Mouse (Mus musculus): ENCODE measurements around the gene Hsd11b2. TPM values are rescaled to one million over a fixed set of nuclear protein-coding genes. Genes with fewer than 3 reads are reported as not detected.

The Hsd11b2 gene
- polyA plus RNA-seq, 1 experiment, result 0.54 TPM

GRCm38 (mm10) chr8:105475254-105475653 lies 43.3 kb upstream of the Hsd11b2 start:
- Histone ChIP-seq H3K36me3 (ENCODE audit: control insufficient read depth, insufficient read depth, low read length, poor library complexity, severe bottlenecking) (no peaks in the 10 kb centered on the region), H3K27me3 (ENCODE audit: control insufficient read depth, insufficient read depth, low read length, poor library complexity, severe bottlenecking) (no peaks in the 10 kb centered on the region), H3K9ac (ENCODE audit: low read depth, poor library complexity, severe bottlenecking) (no peak overlapping the region), H3K4me1 (ENCODE audit: control insufficient read depth, insufficient read depth, low read length) (peaks cover 5% of the 10 kb centered on the region), H3K9me3 (replicated peaks; ENCODE audit: control insufficient read depth, insufficient read depth, low read length, poor library complexity, severe bottlenecking) (no peaks in the 10 kb centered on the region), H3K4me3 (ENCODE audit: low read depth, low read length) (no peak overlapping the region), H3K27ac (ENCODE audit: insufficient read depth, low read length) (no peak overlapping the region)
- TF ChIP-seq CTCF (IDR thresholded peaks at IDR 0.05; ENCODE audit: low read depth, low read length) (no peak), EP300 (IDR thresholded peaks at IDR 0.05; ENCODE audit: insufficient read depth, low read depth, low read length) (no peak), POLR2A (IDR thresholded peaks at IDR 0.05; ENCODE audit: insufficient read depth, low read length) (no peak)

DNA sequence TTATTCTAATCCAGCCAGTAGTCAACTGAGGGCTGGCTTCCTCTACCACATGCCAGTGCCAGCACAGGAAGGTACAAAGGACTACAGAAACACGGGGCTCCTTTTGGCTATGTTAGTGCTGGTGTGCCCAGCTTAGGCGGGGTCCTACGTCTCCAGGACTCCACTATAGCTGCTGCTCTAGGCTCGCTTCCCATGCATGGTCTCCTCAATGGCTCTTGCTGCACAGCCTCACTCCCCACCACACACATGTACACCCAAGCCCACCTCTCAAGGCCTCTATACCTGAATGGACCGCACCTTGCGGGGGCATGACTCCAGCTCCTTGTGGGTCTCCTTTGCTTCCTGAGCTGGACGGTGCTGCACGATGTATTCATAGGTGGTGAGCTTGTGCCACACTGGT lies 42.8 kb upstream of the Hsd11b2 start:
- Histone ChIP-seq H3K36me3 (ENCODE audit: control insufficient read depth, insufficient read depth, low read length, poor library complexity, severe bottlenecking) (no peaks in the 10 kb centered on the region), H3K27ac (ENCODE audit: insufficient read depth, low read length) (no peak overlapping the region), H3K27me3 (ENCODE audit: control insufficient read depth, insufficient read depth, low read length, poor library complexity, severe bottlenecking) (no peaks in the 10 kb centered on the region), H3K9ac (ENCODE audit: low read depth, poor library complexity, severe bottlenecking) (no peak overlapping the region), H3K4me3 (ENCODE audit: low read depth, low read length) (no peak overlapping the region), H3K4me1 (ENCODE audit: control insufficient read depth, insufficient read depth, low read length) (peaks cover 3% of the 10 kb centered on the region), H3K9me3 (replicated peaks; ENCODE audit: control insufficient read depth, insufficient read depth, low read length, poor library complexity, severe bottlenecking) (no peaks in the 10 kb centered on the region)
- TF ChIP-seq EP300 (IDR thresholded peaks at IDR 0.05; ENCODE audit: insufficient read depth, low read depth, low read length) (no peak), POLR2A (IDR thresholded peaks at IDR 0.05; ENCODE audit: insufficient read depth, low read length) (no peak), CTCF (IDR thresholded peaks at IDR 0.05; ENCODE audit: low read depth, low read length) (no peak)

GRCm38 (mm10) chr8:105476161-105476560 lies 42.4 kb upstream of the Hsd11b2 start:
- no peak for TF ChIP-seq POLR2A (IDR thresholded peaks at IDR 0.05; ENCODE audit: insufficient read depth, low read length)
- no peak for TF ChIP-seq CTCF (IDR thresholded peaks at IDR 0.05; ENCODE audit: low read depth, low read length)
- TF ChIP-seq EP300 (IDR thresholded peaks at IDR 0.05; ENCODE audit: insufficient read depth, low read depth, low read length), result no peak
- no peaks in the 10 kb centered on the region for H3K36me3 ChIP-seq (ENCODE audit: control insufficient read depth, insufficient read depth, low read length, poor library complexity, severe bottlenecking)
- H3K27ac ChIP-seq (ENCODE audit: insufficient read depth, low read length), result no peak overlapping the region
- H3K4me1 ChIP-seq (ENCODE audit: control insufficient read depth, insufficient read depth, low read length), result peaks cover 3% of the 10 kb centered on the region
- H3K9me3 ChIP-seq (replicated peaks; ENCODE audit: control insufficient read depth, insufficient read depth, low read length, poor library complexity, severe bottlenecking), result no peaks in the 10 kb centered on the region
- no peaks in the 10 kb centered on the region for H3K27me3 ChIP-seq (ENCODE audit: control insufficient read depth, insufficient read depth, low read length, poor library complexity, severe bottlenecking)
- H3K9ac ChIP-seq (ENCODE audit: low read depth, poor library complexity, severe bottlenecking), result no peak overlapping the region
- no peak overlapping the region for H3K4me3 ChIP-seq (ENCODE audit: low read depth, low read length)

- Histone ChIP-seq H3K9ac (ENCODE audit: low read depth, poor library complexity, severe bottlenecking) (no peak overlapping the region), H3K27ac (ENCODE audit: insufficient read depth, low read length) (no peak overlapping the region), H3K4me3 (ENCODE audit: low read depth, low read length) (no peak overlapping the region), H3K27me3 (ENCODE audit: control insufficient read depth, insufficient read depth, low read length, poor library complexity, severe bottlenecking) (no peaks in the 10 kb centered on the region), H3K4me1 (ENCODE audit: control insufficient read depth, insufficient read depth, low read length) (peaks cover 3% of the 10 kb centered on the region), H3K36me3 (ENCODE audit: control insufficient read depth, insufficient read depth, low read length, poor library complexity, severe bottlenecking) (no peaks in the 10 kb centered on the region), H3K9me3 (replicated peaks; ENCODE audit: control insufficient read depth, insufficient read depth, low read length, poor library complexity, severe bottlenecking) (no peaks in the 10 kb centered on the region)
- no peak for TF ChIP-seq POLR2A (IDR thresholded peaks at IDR 0.05; ENCODE audit: insufficient read depth, low read length)
- TF ChIP-seq CTCF (IDR thresholded peaks at IDR 0.05; ENCODE audit: low read depth, low read length), result peak; percentile 97
- peak; percentile 53; the same call in 1 of the 2 replicates for TF ChIP-seq EP300 (IDR thresholded peaks at IDR 0.05; ENCODE audit: insufficient read depth, low read depth, low read length)
Observed at GRCm38 (mm10) chr8:105476628-105477413, 41.7 kb upstream of the Hsd11b2 start.

- no peaks in the 10 kb centered on the region for H3K27me3 ChIP-seq (ENCODE audit: control insufficient read depth, insufficient read depth, low read length, poor library complexity, severe bottlenecking)
- H3K4me3 ChIP-seq (ENCODE audit: low read depth, low read length), result no peak overlapping the region
- H3K9ac ChIP-seq (ENCODE audit: low read depth, poor library complexity, severe bottlenecking), result no peak overlapping the region
- no peaks in the 10 kb centered on the region for H3K9me3 ChIP-seq (replicated peaks; ENCODE audit: control insufficient read depth, insufficient read depth, low read length, poor library complexity, severe bottlenecking)
- TF ChIP-seq EP300 (IDR thresholded peaks at IDR 0.05; ENCODE audit: insufficient read depth, low read depth, low read length), result no peak
- peaks cover 3% of the 10 kb centered on the region for H3K4me1 ChIP-seq (ENCODE audit: control insufficient read depth, insufficient read depth, low read length)
- H3K36me3 ChIP-seq (ENCODE audit: control insufficient read depth, insufficient read depth, low read length, poor library complexity, severe bottlenecking), result no peaks in the 10 kb centered on the region
- no peak overlapping the region for H3K27ac ChIP-seq (ENCODE audit: insufficient read depth, low read length)
Observed at GRCm38 (mm10) chr8:105477792-105478191, 40.8 kb upstream of the Hsd11b2 start.

DNA sequence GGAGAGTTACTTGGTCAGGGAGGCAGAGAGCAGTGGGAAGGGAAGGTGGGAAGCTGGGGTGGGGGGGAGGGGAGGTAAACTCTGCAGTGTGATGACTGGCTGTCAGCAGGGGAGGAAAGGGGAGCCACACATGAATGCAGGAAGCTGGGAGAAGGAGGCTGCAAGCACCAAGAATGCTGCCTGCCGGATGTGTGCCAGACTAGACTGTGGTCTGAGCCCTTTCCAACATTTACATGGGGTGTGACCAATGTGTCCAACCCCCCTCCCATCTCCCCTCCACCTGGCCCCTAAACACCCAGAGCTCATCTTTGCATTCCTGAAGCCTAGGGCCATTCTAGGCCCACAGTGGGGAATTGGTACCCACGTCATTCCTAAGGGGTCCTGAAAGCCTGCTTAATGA lies 37.5 kb upstream of the Hsd11b2 start:
- no peak overlapping the region for H3K4me3 ChIP-seq (ENCODE audit: low read depth, low read length)
- H3K27ac ChIP-seq (ENCODE audit: insufficient read depth, low read length), result no peak overlapping the region
- H3K9me3 ChIP-seq (replicated peaks; ENCODE audit: control insufficient read depth, insufficient read depth, low read length, poor library complexity, severe bottlenecking), result no peaks in the 10 kb centered on the region
- H3K27me3 ChIP-seq (ENCODE audit: control insufficient read depth, insufficient read depth, low read length, poor library complexity, severe bottlenecking), result no peaks in the 10 kb centered on the region
- peaks cover 3% of the 10 kb centered on the region for H3K4me1 ChIP-seq (ENCODE audit: control insufficient read depth, insufficient read depth, low read length)
- TF ChIP-seq EP300 (IDR thresholded peaks at IDR 0.05; ENCODE audit: insufficient read depth, low read depth, low read length), result 0 out of 2 replicates have a peak, but pooled peaks have one; percentile 49
- TF ChIP-seq POLR2A (IDR thresholded peaks at IDR 0.05; ENCODE audit: insufficient read depth, low read length), result no peak
- no peak for TF ChIP-seq CTCF (IDR thresholded peaks at IDR 0.05; ENCODE audit: low read depth, low read length)
- H3K36me3 ChIP-seq (ENCODE audit: control insufficient read depth, insufficient read depth, low read length, poor library complexity, severe bottlenecking), result no peaks in the 10 kb centered on the region
- H3K9ac ChIP-seq (ENCODE audit: low read depth, poor library complexity, severe bottlenecking), result no peak overlapping the region

Measured in ES-Bruce4 (cell line).